Mouse (Mus musculus): ENCODE data around the gene Fam189a2. TPM values are rescaled to one million over a fixed set of nuclear protein-coding genes. Genes with fewer than 3 reads are reported as not detected.

Gene Fam189a2
- polyA plus RNA-seq, 1 experiment, result 6.4 TPM

GRCm38 (mm10) chr19:24046395-24046993 lies 15.7 kb upstream of the Fam189a2 start:
- Histone ChIP-seq H3K36me3 (ENCODE audit: control insufficient read depth, insufficient read depth, low read length) (no peaks in the 10 kb centered on the region), H3K27ac (ENCODE audit: insufficient read depth, low read depth, low read length) (no peak overlapping the region), H3K4me1 (ENCODE audit: control insufficient read depth, insufficient read depth, insufficient read length, low read length) (no peaks in the 10 kb centered on the region), H3K27me3 (ENCODE audit: control insufficient read depth, insufficient read depth, low read length) (no peaks in the 10 kb centered on the region), H3K4me3 (ENCODE audit: low read depth, low read length) (no peak overlapping the region)
- TF ChIP-seq CTCF (IDR thresholded peaks at IDR 0.05; ENCODE audit: extremely low read depth, insufficient read length, insufficient replicate concordance, low read depth, low read length), result no peak
- no peak for TF ChIP-seq POLR2A (IDR thresholded peaks at IDR 0.05; ENCODE audit: low read depth, low read length)
- WGBS, result 87% methylated on average over 10 of the region's 10 CpGs

GRCm38 (mm10) chr19:24042387-24042786 lies 11.6 kb upstream of the Fam189a2 start:
- Histone ChIP-seq H3K36me3 (ENCODE audit: control insufficient read depth, insufficient read depth, low read length) (no peaks in the 10 kb centered on the region), H3K4me3 (ENCODE audit: low read depth, low read length) (no peak overlapping the region), H3K27ac (ENCODE audit: insufficient read depth, low read depth, low read length) (no peak overlapping the region), H3K27me3 (ENCODE audit: control insufficient read depth, insufficient read depth, low read length) (no peaks in the 10 kb centered on the region), H3K4me1 (ENCODE audit: control insufficient read depth, insufficient read depth, insufficient read length, low read length) (no peaks in the 10 kb centered on the region)
- TF ChIP-seq POLR2A (IDR thresholded peaks at IDR 0.05; ENCODE audit: low read depth, low read length) (no peak), CTCF (IDR thresholded peaks at IDR 0.05; ENCODE audit: extremely low read depth, insufficient read length, insufficient replicate concordance, low read depth, low read length) (no peak)
- 98% methylated on average over 2 of the region's 2 CpGs for WGBS

GRCm38 (mm10) chr19:24039061-24039853 lies 8.4 kb upstream of the Fam189a2 start:
- TF ChIP-seq POLR2A (IDR thresholded peaks at IDR 0.05; ENCODE audit: low read depth, low read length) (no peak), CTCF (IDR thresholded peaks at IDR 0.05; ENCODE audit: extremely low read depth, insufficient read length, insufficient replicate concordance, low read depth, low read length) (no peak)
- H3K27me3 ChIP-seq (ENCODE audit: control insufficient read depth, insufficient read depth, low read length), result no peaks in the 10 kb centered on the region
- no peak overlapping the region for H3K4me3 ChIP-seq (ENCODE audit: low read depth, low read length)
- no peaks in the 10 kb centered on the region for H3K36me3 ChIP-seq (ENCODE audit: control insufficient read depth, insufficient read depth, low read length)
- H3K4me1 ChIP-seq (ENCODE audit: control insufficient read depth, insufficient read depth, insufficient read length, low read length), result no peaks in the 10 kb centered on the region
- WGBS, result 31% methylated on average over 14 of the region's 14 CpGs
- no peak overlapping the region for H3K27ac ChIP-seq (ENCODE audit: insufficient read depth, low read depth, low read length)

GRCm38 (mm10) chr19:24034367-24034766 lies 3.5 kb upstream of the Fam189a2 start:
- 88% methylated on average over 3 of the region's 3 CpGs for WGBS
- H3K27ac ChIP-seq (ENCODE audit: insufficient read depth, low read depth, low read length), result no peak overlapping the region
- no peaks in the 10 kb centered on the region; the same call in 1 of the 2 replicates for H3K4me1 ChIP-seq (ENCODE audit: control insufficient read depth, insufficient read depth, insufficient read length, low read length)
- H3K27me3 ChIP-seq (ENCODE audit: control insufficient read depth, insufficient read depth, low read length), result no peaks in the 10 kb centered on the region
- H3K36me3 ChIP-seq (ENCODE audit: control insufficient read depth, insufficient read depth, low read length), result no peaks in the 10 kb centered on the region
- no peak overlapping the region for H3K4me3 ChIP-seq (ENCODE audit: low read depth, low read length)
- no peak for TF ChIP-seq CTCF (IDR thresholded peaks at IDR 0.05; ENCODE audit: extremely low read depth, insufficient read length, insufficient replicate concordance, low read depth, low read length)
- no peak for TF ChIP-seq POLR2A (IDR thresholded peaks at IDR 0.05; ENCODE audit: low read depth, low read length)

- Histone ChIP-seq H3K36me3 (ENCODE audit: control insufficient read depth, insufficient read depth, low read length) (no peaks in the 10 kb centered on the region), H3K4me1 (ENCODE audit: control insufficient read depth, insufficient read depth, insufficient read length, low read length) (no peaks in the 10 kb centered on the region; the same call in 1 of the 2 replicates), H3K27me3 (ENCODE audit: control insufficient read depth, insufficient read depth, low read length) (no peaks in the 10 kb centered on the region), H3K27ac (ENCODE audit: insufficient read depth, low read depth, low read length) (no peak overlapping the region), H3K4me3 (ENCODE audit: low read depth, low read length) (no peak overlapping the region)
- WGBS, result 28% methylated on average over 5 of the region's 5 CpGs
- TF ChIP-seq CTCF (IDR thresholded peaks at IDR 0.05; ENCODE audit: extremely low read depth, insufficient read length, insufficient replicate concordance, low read depth, low read length), result no peak
- no peak for TF ChIP-seq POLR2A (IDR thresholded peaks at IDR 0.05; ENCODE audit: low read depth, low read length)
Observed at GRCm38 (mm10) chr19:24032654-24033236, 1.9 kb upstream of the Fam189a2 start.

GRCm38 (mm10) chr19:24030511-24030870 lies 328 bp downstream of the Fam189a2 start:
- Histone ChIP-seq H3K4me1 (ENCODE audit: control insufficient read depth, insufficient read depth, insufficient read length, low read length) (no peaks in the 10 kb centered on the region; the same call in 1 of the 2 replicates), H3K27ac (ENCODE audit: insufficient read depth, low read depth, low read length) (no peak overlapping the region), H3K36me3 (ENCODE audit: control insufficient read depth, insufficient read depth, low read length) (no peaks in the 10 kb centered on the region), H3K4me3 (ENCODE audit: low read depth, low read length) (peak overlapping the region; percentile 92), H3K27me3 (ENCODE audit: control insufficient read depth, insufficient read depth, low read length) (no peaks in the 10 kb centered on the region)
- no peak for TF ChIP-seq POLR2A (IDR thresholded peaks at IDR 0.05; ENCODE audit: low read depth, low read length)
- WGBS, result 3% methylated on average over 47 of the region's 49 CpGs
